Mouse (Mus musculus) fibroblast of lung, adult 2 months (primary cell): ENCODE measurements at regions not wholly inside any gene's neighbourhood (a gene's known extent, or its start where the extent isn't known, plus 50 kb on each side); places are given as distances from the start of the nearest gene placed in this dataset.

ENCODE experiments used
- DNase-seq: peaks from one replicate; pipeline ENCODE4 v3.0.0-alpha.2; 2011; ENCODE audit warnings: low read depth

- peak; percentile 20 for DNase-seq
These were observed 56.3 kb upstream of the Mctp2 start for GRCm38 (mm10) chr7:72362690-72363089.

DNA sequence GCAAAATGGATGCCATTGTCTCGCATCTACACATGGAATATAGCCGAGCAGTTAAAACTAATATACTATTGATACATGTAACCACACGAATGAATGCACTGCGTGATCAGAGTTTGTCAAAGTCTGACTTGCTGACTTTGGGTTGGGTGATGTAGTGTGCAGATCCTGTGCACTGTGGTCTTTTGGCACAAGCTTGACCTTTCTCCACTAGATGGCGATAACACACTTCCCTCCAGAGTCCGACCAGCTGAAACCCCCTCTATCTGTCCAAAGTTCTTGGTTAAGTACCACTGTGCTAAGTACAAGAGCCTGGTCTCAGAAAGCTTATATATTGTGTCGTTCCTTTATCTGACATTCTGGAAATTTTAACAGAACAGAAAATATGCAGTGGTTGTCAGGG is 84.9 kb upstream of the Mctp2 start:
- no peak for DNase-seq

- peak; percentile 36 for DNase-seq
These were observed 93.6 kb upstream of the Mctp2 start for GRCm38 (mm10) chr7:72400056-72400455.

GRCm38 (mm10) chr7:72406131-72406530 is 99.7 kb upstream of the Mctp2 start:
- DNase-seq: no peak

DNA sequence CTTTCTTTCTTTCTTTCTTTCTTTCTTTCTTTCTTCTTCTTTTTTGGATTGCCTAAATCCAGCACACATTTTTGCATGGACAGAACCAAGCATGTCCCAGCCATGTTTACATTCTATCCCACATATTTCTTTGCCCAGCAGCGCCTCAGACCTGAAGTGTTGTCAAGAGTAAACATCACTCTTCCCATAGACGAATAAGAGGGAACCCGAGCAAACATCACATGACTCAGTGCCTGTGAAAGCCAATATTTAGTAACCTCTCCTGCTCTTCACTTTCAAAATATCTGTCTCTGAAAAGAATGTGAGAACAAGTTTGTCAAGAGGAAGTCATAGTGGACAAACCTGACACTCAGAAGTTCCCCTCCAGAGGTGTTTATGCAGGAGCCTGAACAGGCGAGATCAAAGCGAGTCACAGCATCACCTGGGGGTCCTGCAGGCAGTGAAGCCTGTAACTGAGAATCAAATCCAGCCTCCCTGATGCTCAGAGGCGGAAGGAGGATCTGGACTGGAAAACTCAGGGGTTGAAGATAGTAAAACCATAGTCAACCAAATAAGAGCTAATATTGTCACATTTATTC is 102.1 kb upstream of the Mctp2 start:
- no peak for DNase-seq

- DNase-seq: no peak
These were observed 132.1 kb upstream of the Mctp2 start for GRCm38 (mm10) chr7:72438552-72438951.

GRCm38 (mm10) chr7:72442001-72442400 is 135.6 kb upstream of the Mctp2 start:
- peak; percentile 56 for DNase-seq

DNA sequence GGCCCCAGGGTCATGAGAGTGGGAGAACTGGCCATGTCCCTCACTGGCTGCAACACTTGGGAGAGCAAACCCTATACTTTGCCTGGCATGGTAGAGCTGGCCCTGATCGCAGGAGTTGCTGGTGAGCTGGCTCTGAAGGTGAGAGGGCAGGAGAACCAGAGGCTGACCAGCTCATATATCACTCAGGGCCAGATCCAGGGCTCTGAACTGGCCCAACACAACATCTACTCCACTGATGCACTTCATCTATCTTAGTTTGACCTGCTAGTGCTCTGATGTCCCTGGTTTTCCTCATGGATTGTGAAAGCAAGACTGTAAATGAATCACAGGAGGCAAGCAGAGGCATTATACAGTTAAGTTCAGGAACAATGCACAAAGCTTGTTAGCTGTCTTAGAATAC is 137.6 kb upstream of the Mctp2 start:
- DNase-seq: no peak

DNA sequence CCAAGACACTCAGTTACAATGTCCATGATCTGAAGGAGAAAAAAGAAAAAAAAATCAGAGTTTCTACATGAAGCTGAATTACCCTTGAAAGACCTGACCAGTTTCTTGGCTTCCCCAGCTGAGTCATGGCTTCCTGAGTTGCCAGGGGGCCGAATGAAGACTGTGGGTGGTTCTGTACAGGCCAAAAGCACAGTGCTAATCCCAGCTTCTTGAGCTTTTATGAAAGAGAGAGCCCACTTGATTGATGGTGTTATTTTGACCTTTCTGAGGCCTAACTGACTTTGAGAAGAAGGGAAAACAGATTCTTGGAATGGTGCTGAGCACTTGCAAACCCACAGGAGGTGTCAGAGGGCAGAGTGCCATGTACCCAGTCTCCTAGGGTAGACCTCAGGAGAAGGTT is 138.4 kb upstream of the Mctp2 start:
- DNase-seq: peak; percentile 72

GRCm38 (mm10) chr7:72446911-72447310 is 140.5 kb upstream of the Mctp2 start:
- no peak for DNase-seq

DNA sequence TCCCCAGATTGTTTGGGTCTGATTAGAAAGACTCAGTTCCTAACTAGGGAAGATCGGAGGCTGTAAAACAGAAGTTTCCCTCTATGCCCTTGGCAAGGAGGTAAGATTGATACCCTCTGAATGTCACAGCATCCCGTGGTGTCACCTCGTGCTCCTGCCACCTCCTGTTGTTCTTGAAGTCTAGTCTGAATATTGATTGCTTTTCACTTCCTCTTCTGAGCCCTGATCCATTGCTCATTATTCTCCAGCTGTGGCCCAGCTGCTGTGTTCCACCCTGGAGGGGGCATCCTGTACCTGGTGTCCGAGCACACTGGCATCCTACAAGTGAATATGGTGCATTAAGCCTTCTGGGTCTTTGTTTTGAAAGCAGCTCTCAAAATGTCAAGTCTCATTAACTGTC is 156.6 kb upstream of the Mctp2 start:
- no peak for DNase-seq

GRCm38 (mm10) chr7:72464658-72465057 is 158.2 kb upstream of the Mctp2 start:
- DNase-seq: no peak

DNA sequence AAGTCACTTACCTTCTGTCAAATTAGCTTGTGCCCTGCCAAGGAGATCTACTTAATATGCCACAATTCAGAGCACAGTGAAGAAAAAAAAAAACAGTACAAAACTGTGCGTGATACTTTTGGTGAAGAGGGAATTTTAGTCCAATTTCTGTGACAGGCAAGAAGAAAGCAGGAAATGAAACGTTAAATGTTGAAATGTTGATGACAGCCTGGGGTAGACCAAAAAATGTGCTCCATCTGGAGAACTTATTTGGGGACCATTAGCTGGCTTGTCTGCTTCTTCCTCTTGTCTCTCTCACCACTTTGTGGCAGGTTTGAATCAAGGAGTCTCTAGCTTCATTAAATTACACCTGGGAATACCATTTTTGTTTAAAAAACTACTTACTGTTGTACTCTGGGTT is 163.3 kb upstream of the Mctp2 start:
- DNase-seq: no peak

- DNase-seq: no peak
These were observed 168.3 kb upstream of the Mctp2 start for GRCm38 (mm10) chr7:72474751-72475150.

DNA sequence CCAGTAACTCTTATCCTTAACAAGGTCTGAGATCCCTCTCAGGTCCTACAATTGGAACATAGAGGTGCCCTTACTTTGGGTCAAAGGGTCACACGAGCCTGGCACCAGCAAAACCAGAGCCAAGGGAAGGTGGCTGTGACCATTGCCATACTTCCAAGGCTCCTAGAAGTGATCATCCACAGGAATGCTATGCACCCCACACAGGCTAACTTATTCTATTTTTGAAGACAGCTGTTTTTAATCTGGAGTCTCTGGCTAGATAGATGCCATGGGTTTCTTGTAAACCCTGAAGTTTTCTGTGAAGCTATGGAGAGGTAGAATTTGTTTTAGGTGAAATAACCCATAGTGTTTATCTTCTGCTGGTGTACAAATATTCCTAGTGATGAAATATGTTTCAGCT is 172.5 kb upstream of the Mctp2 start:
- DNase-seq: no peak

DNA sequence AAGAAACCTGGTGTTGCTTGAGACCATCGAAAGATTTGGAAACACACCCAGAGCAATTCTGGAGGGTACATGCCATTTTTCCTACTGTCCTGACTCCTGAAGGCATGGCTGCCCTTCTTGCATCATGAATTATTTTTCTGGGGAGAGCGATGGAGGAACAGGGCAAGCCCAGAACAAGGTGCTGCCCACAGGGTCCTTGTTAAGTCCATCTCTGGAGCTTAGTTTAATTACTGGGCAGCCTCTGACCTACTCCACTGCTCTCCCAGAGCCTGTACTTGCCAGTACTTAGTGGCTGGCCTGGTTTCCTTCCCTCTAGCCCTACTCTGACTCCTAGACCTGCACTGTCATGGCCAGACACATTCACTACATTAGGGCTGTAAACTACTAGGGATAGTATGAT is 174.9 kb upstream of the Mctp2 start:
- no peak for DNase-seq

DNA sequence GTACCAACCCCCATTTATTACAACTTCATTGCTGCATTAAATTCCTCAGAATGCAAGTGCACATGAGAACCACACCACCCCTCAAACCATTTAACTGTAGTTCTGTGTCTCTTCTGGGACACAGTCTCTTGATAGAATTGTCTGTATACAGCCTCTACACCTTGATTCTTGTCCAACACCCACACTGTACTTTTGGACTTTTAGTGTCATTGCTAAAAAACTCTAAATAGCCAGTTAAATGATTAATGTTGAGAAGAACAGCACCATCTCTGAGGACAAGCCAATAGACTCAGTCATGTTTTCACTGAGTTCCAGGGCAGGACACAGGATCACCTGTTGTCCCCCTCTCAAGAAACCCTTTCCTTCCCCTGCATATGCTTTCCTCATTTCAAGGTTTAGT is 183.8 kb upstream of the Mctp2 start:
- no peak for DNase-seq

- no peak for DNase-seq
These were observed 186.9 kb upstream of the Mctp2 start for GRCm38 (mm10) chr7:72493292-72493691.

GRCm38 (mm10) chr7:72496933-72497631 is 190.7 kb upstream of the Mctp2 start:
- no peak for DNase-seq

GRCm38 (mm10) chr7:72498562-72499230 is 192.3 kb upstream of the Mctp2 start:
- no peak for DNase-seq

DNA sequence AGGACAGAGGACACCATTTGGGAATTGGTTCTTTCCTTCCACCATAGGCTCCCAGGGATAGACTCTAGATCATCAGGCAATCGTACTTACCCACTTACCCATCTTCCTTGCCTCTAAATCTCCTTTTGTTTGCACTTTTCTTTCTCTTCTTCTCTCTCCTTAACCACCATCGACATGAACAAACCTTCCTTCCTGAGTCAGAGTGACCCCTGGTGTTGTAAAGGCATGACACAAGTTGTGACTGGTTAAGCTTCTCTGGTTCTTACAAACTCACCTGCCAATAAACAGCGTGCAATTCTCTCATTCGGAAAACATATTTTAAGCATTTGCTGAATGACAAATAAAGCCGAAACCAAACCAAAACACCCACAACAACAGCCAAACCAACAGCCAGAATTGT is 193.4 kb upstream of the Mctp2 start:
- no peak for DNase-seq

GRCm38 (mm10) chr7:72500190-72500589 is 193.8 kb upstream of the Mctp2 start:
- no peak for DNase-seq

DNA sequence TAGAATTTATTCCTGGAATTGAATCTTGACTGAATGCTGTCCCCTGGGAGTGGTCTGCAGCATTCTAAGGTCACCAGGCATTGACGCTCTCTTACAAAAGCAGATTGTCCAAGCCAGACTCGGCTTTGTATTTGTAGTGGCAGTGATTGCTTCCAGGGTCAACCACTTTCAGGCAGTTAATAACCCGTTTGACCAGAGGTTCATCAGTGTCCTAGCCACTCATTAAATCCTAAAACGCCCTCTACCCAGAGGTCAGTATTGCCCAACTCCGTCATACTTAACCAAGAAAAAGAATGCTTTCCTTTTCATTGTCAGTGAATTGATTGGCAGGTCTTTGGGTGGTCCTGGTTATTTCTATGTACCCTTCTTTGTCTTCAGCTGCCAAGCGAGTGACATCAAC is 194.6 kb upstream of the Mctp2 start:
- DNase-seq: no peak

DNA sequence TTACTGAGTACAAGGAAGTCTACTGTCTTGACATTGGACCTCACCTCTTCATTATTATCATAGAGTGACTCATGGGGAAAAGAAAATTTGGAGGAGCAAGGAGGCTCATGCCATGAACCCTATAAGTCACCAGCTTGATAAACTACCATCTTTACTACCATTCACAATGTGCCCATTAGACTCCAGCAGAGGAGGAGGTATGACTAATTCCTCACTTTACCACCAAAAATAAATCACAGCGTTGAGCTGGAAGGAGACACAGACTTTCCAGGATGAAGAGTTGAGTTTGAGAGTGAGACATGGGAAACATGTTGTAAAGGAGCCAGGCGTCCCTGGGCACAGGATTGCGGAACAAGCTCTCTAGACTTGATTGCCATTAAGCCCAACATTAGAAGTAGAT is 195.0 kb upstream of the Mctp2 start:
- DNase-seq: peak; percentile 45
